Comparison of ENCODE assay signal across 14 mouse cellular contexts in genomic region chr16:22164446-22164845, GRCm38 (mm10). TPM values are rescaled to one million over a fixed set of nuclear protein-coding genes. Genes with fewer than 3 reads are reported as not detected.
DNase-seq lines count a peak whose midpoint lies in the region; ATAC-seq and TF ChIP-seq lines count a peak whose summit lies in the region.
"Had no signal": no experiment of that assay in that cellular context is flagged by ENCODE, and none has a peak within 500 bp of the region (broad histone marks: within the 10 kb centered on the region; RNA-seq: fewer than 3 reads in every experiment).

No protein-coding gene starts in this region.

- H3K4me2 ChIP-seq in heart, embryonic 11.5 days: peak overlapping the region; percentile 83; the same call in 1 of the 2 replicates
- peak overlapping the region; percentile 67 for H3K4me2 ChIP-seq in lung, embryonic 14.5 days
- peak overlapping the region; percentile 77 for H3K4me2 ChIP-seq in limb, embryonic 13.5 days (replicated peaks)

- no peak for DNase-seq in heart, postnatal 25 days (ENCODE audit: low spot score)
- DNase-seq in lung, embryonic 14.5 days: no peak
- no peak for DNase-seq in lung, adult 18-20 months
- no peak for DNase-seq in left cerebral cortex, adult 8-10 months (ENCODE audit: low spot score in 2 of 2)
- DNase-seq: adrenal gland, adult 8-10 months; B cell, adult 2 months; gastrocnemius, postnatal 10 days; kidney, postnatal 25 days; left cerebral cortex, postnatal 4 days had no signal

- peak overlapping the region; percentile 95; the same call in 1 of the 2 replicates for H3K4me3 ChIP-seq in heart, embryonic 11.5 days (ENCODE audit: low read depth, low read length)
- H3K4me3 ChIP-seq in lung, embryonic 14.5 days (ENCODE audit: low read depth, low read length): peak overlapping the region; percentile 97; the same call in 1 of the 2 replicates
- peak overlapping the region; percentile 64 for H3K4me3 ChIP-seq in embryonic fibroblast, embryonic 13.5 days (ENCODE audit: insufficient read depth, low read length)
- H3K4me3 ChIP-seq in limb, embryonic 13.5 days: peak overlapping the region; percentile 99; the same call in 1 of the 2 replicates
- H3K4me3 ChIP-seq: megakaryocyte, embryonic 14.5 days had no signal

- no peak for TF ChIP-seq POLR2A in embryonic fibroblast, embryonic 13.5 days (IDR thresholded peaks at IDR 0.05; ENCODE audit: low read depth, low read length)

- no peak for ATAC-seq in heart, embryonic 11.5 days (replicated peaks; ENCODE audit: insufficient number of reproducible peaks, low FRiP score, low TSS enrichment)
- no peak for ATAC-seq in lung, embryonic 14.5 days (ENCODE audit: insufficient read depth)
- ATAC-seq in limb, embryonic 13.5 days (ENCODE audit: low FRiP score, low read depth): no peak
- no peak for ATAC-seq in frontal cortex, adult (ENCODE audit: low TSS enrichment)

- no peak for TF ChIP-seq CTCF in lung, embryonic 14.5 days (IDR thresholded peaks at IDR 0.05; ENCODE audit: low read depth)
- TF ChIP-seq CTCF in embryonic fibroblast, embryonic 13.5 days (IDR thresholded peaks at IDR 0.05; ENCODE audit: borderline replicate concordance, insufficient read depth, low read length): no peak

- no peaks in the 10 kb centered on the region for H3K36me3 ChIP-seq in heart, embryonic 11.5 days (ENCODE audit: control insufficient read depth, insufficient read depth, low read length)
- no peaks in the 10 kb centered on the region for H3K36me3 ChIP-seq in lung, embryonic 14.5 days (ENCODE audit: insufficient read depth)
- no peaks in the 10 kb centered on the region for H3K36me3 ChIP-seq in limb, embryonic 13.5 days

- no peaks in the 10 kb centered on the region for H3K27me3 ChIP-seq in heart, embryonic 11.5 days (ENCODE audit: control insufficient read depth, insufficient read depth, low read length)
- no peaks in the 10 kb centered on the region for H3K27me3 ChIP-seq in lung, embryonic 14.5 days (ENCODE audit: insufficient read depth, low read length)
- H3K27me3 ChIP-seq in limb, embryonic 13.5 days: no peaks in the 10 kb centered on the region

- 40% methylated on average over 8 of the region's 8 CpGs for WGBS in heart, embryonic 11.5 days (ENCODE audit: insufficient replicate concordance)
- WGBS in lung, embryonic 14.5 days: 26% methylated on average over 8 of the region's 8 CpGs
- WGBS in limb, embryonic 13.5 days: 48% methylated on average over 8 of the region's 8 CpGs

- H3K4me1 ChIP-seq in heart, embryonic 11.5 days (ENCODE audit: control insufficient read depth, insufficient read depth, low read length): peaks cover 6% of the 10 kb centered on the region
- no peaks in the 10 kb centered on the region; the same call in 1 of the 2 replicates for H3K4me1 ChIP-seq in lung, embryonic 14.5 days (ENCODE audit: insufficient read depth)
- peaks cover 5% of the 10 kb centered on the region for H3K4me1 ChIP-seq in embryonic fibroblast, embryonic 13.5 days (ENCODE audit: control insufficient read depth, insufficient read depth, low read length)
- peaks cover 18% of the 10 kb centered on the region for H3K4me1 ChIP-seq in limb, embryonic 13.5 days

- H3K9ac ChIP-seq in heart, embryonic 11.5 days (ENCODE audit: low read depth, low read length): no peak overlapping the region
- H3K9ac ChIP-seq in lung, embryonic 14.5 days: peak overlapping the region; percentile 96; the same call in 1 of the 2 replicates
- H3K9ac ChIP-seq in limb, embryonic 13.5 days: no peak overlapping the region

- intact Hi-C loops in heart, postnatal 25 days (cut with DNase I): loop anchor here (5.0 kb wide), 2 partner anchors 57 to 98 kb away; no protein-coding TSS in a partner anchor

- H3K9me3 ChIP-seq in heart, embryonic 11.5 days (replicated peaks; ENCODE audit: control insufficient read depth, low read length): no peaks in the 10 kb centered on the region
- no peaks in the 10 kb centered on the region for H3K9me3 ChIP-seq in lung, embryonic 14.5 days (ENCODE audit: low read depth, low read length)
- H3K9me3 ChIP-seq in limb, embryonic 13.5 days: no peaks in the 10 kb centered on the region

- H3K27ac ChIP-seq in heart, embryonic 11.5 days (ENCODE audit: low read depth, low read length): no peak overlapping the region
- no peak overlapping the region for H3K27ac ChIP-seq in lung, embryonic 14.5 days (ENCODE audit: low read depth)
- no peak overlapping the region for H3K27ac ChIP-seq in embryonic fibroblast, embryonic 13.5 days (ENCODE audit: insufficient read depth, low read length)
- H3K27ac ChIP-seq in limb, embryonic 13.5 days: no peak overlapping the region

RNA-seq across cellular contexts. Expression of gene Igf2bp2, which starts 1.3 kb away (rescaled TPM):
- polyA plus RNA-seq in heart, embryonic 11.5 days (2014; fragmentation: Nextera tagmentation; extraction: Ambion mirVana): 102 and 108 TPM in 2 replicates
- total RNA-seq in heart, postnatal 25 days (2021): 1 to 10 TPM; 5.1 to 9.7 TPM
- polyA plus RNA-seq in lung, embryonic 14.5 days (2014; fragmentation: Nextera tagmentation; extraction: Ambion mirVana): 83.4 and 87.9 TPM in 2 replicates
- polyA plus RNA-seq in embryonic fibroblast, embryonic 13.5 days (2011; ENCODE audit: insufficient read length, low read depth, missing spikeins): 91.6 and 92.4 TPM in 2 replicates
- 110 and 117 TPM in 2 replicates for polyA plus RNA-seq in limb, embryonic 13.5 days (2015; fragmentation: Nextera tagmentation; extraction: Ambion mirVana)
- 1 to 10 TPM in 1 of 4 experiments, under 1 TPM in 3; 0.70 to 1.9 (median 0.85) TPM for total RNA-seq in left cerebral cortex, adult 8-10 months (2022)
